Mouse (Mus musculus) embryonic facial prominence, embryonic 15.5 days (tissue): ENCODE data around the gene Ebf1. TPM values are rescaled to one million over a fixed set of nuclear protein-coding genes. Genes with fewer than 3 reads are reported as not detected.
"Not testable (repeated sequence)": the region's sequence is repeated elsewhere in the genome, so short reads cannot be mapped to it uniquely, and the experiment has no call there.

Source experiments
- ATAC-seq: fragments of 200-750 bp; cut with Nextera tagmentation; 2 replicates; pipeline ENCODE4 v1.8.0; 2017; ENCODE audit warnings: low read depth, moderate TSS enrichment; ENCODE audit not compliant: insufficient number of reproducible peaks, low FRiP score, low TSS enrichment
- H3K27ac ChIP-seq: fragments of 300-500 bp; sonication (generic); replicated peaks from 2 replicates; pipeline ENCODE4 v1.5.1; 2015; ENCODE audit warnings: mild to moderate bottlenecking, inconsistent platforms
- H3K27me3 ChIP-seq: fragments of 300-500 bp; sonication (generic); 2 replicates; pipeline ENCODE4 v1.6.1; 2015; ENCODE audit warnings: inconsistent platforms
- H3K36me3 ChIP-seq: fragments of 300-500 bp; sonication (generic); 2 replicates; pipeline ENCODE4 v1.6.1; 2015; ENCODE audit warnings: mild to moderate bottlenecking, inconsistent platforms
- H3K4me1 ChIP-seq: fragments of 300-500 bp; sonication (generic); 2 replicates; pipeline ENCODE4 v1.6.1; 2015; ENCODE audit warnings: inconsistent platforms
- H3K4me2 ChIP-seq: fragments of 300-500 bp; sonication (generic); replicated peaks from 2 replicates; pipeline ENCODE4 v1.6.1; 2015; ENCODE audit warnings: mild to moderate bottlenecking, inconsistent platforms
- H3K4me3 ChIP-seq: fragments of 300-500 bp; sonication (generic); replicated peaks from 2 replicates; pipeline ENCODE4 v1.5.1; 2015; ENCODE audit warnings: mild to moderate bottlenecking, inconsistent platforms
- H3K9ac ChIP-seq: fragments of 300-500 bp; sonication (generic); 2 replicates; pipeline ENCODE4 v1.6.1; 2015; ENCODE audit warnings: inconsistent platforms
- H3K9me3 ChIP-seq: fragments of 300-500 bp; sonication (generic); replicated peaks from 2 replicates; pipeline ENCODE4 v1.6.1; 2016; ENCODE audit warnings: inconsistent platforms
- WGBS: fragments of 180-500 bp; shearing (Covaris S2); methylation state at CpG from one replicate; pipeline ENCODE4 v1.1.7; 2015; 5-methylcytosine and 5-hydroxymethylcytosine counted together
- polyA plus RNA-seq: library from polyadenylated mRNA; unstranded; fragments of >200 nt; fragmentation: Nextera tagmentation; extraction: Ambion mirVana; gene quantifications from 2 replicates; pipeline ENCODE4 v1.2.1, GENCODE M21; 2015

Ebf1 gene
- 62.3 and 65.7 TPM in 2 replicates for polyA plus RNA-seq

GRCm38 (mm10) chr11:44616788-44617712 lies at the start of gene Ebf1:
Gene Ebf1, plus strand, starts transcription at chr11:44617317.
- H3K4me2 ChIP-seq, result peak within 1 kb of the TSS; percentile 76
- H3K27me3 ChIP-seq, result peaks cover 57% of the 10 kb centered on the region
- peak within 1 kb of the TSS; percentile 76 for H3K9ac ChIP-seq
- WGBS, result under 1% methylated on average over 31 of the region's 31 CpGs
- peaks cover 42% of the 10 kb centered on the region for H3K4me1 ChIP-seq
- peak within 1 kb of the TSS; percentile 94 for H3K27ac ChIP-seq
- peak; percentile 95 for ATAC-seq
- peak within 1 kb of the TSS; percentile 61 for H3K4me3 ChIP-seq
- no peaks in the 10 kb centered on the region for H3K36me3 ChIP-seq
- no peaks in the 10 kb centered on the region for H3K9me3 ChIP-seq

- WGBS, result 84% methylated on average over 4 of the region's 4 CpGs
- H3K27me3 ChIP-seq, H3K4me2 ChIP-seq, H3K4me1 ChIP-seq, H3K9ac ChIP-seq, H3K4me3 ChIP-seq, H3K27ac ChIP-seq, ATAC-seq, H3K9me3 ChIP-seq: not testable (repeated sequence)
- H3K36me3 ChIP-seq, result peaks cover 26% of the 10 kb centered on the region
These were observed 46.8 kb upstream of the Ebf1 start for GRCm38 (mm10) chr11:44570336-44570735.

- ATAC-seq, result no peak
- Histone ChIP-seq H3K9me3 (no peaks in the 10 kb centered on the region), H3K36me3 (peaks cover 6% of the 10 kb centered on the region; the same call in 1 of the 2 replicates), H3K4me3 (no peak overlapping the region), H3K4me2 (no peak overlapping the region), H3K9ac (no peak overlapping the region), H3K27me3 (no peaks in the 10 kb centered on the region), H3K27ac (no peak overlapping the region), H3K4me1 (no peaks in the 10 kb centered on the region)
- 94% methylated on average over 5 of the region's 5 CpGs for WGBS
These were observed 44.3 kb upstream of the Ebf1 start for GRCm38 (mm10) chr11:44572781-44573180.

GRCm38 (mm10) chr11:44573396-44573795 lies 43.7 kb upstream of the Ebf1 start:
- no peaks in the 10 kb centered on the region for H3K27me3 ChIP-seq
- H3K9me3 ChIP-seq, result no peaks in the 10 kb centered on the region
- no peak overlapping the region for H3K4me2 ChIP-seq
- H3K4me1 ChIP-seq, result no peaks in the 10 kb centered on the region
- H3K27ac ChIP-seq, result no peak overlapping the region
- 66% methylated on average over 3 of the region's 3 CpGs for WGBS
- no peak for ATAC-seq
- H3K36me3 ChIP-seq, result peaks cover 6% of the 10 kb centered on the region; the same call in 1 of the 2 replicates
- no peak overlapping the region for H3K9ac ChIP-seq
- H3K4me3 ChIP-seq, result no peak overlapping the region

GRCm38 (mm10) chr11:44574391-44574790 lies 42.7 kb upstream of the Ebf1 start:
- H3K9me3 ChIP-seq, result no peaks in the 10 kb centered on the region
- 92% methylated on average over 8 of the region's 8 CpGs for WGBS
- peaks cover 3% of the 10 kb centered on the region; the same call in 1 of the 2 replicates for H3K36me3 ChIP-seq
- H3K4me3 ChIP-seq, result no peak overlapping the region
- H3K9ac ChIP-seq, result no peak overlapping the region
- no peak overlapping the region for H3K4me2 ChIP-seq
- no peaks in the 10 kb centered on the region for H3K4me1 ChIP-seq
- ATAC-seq, result no peak
- no peaks in the 10 kb centered on the region for H3K27me3 ChIP-seq
- no peak overlapping the region for H3K27ac ChIP-seq

- 96% methylated on average over 5 of the region's 5 CpGs for WGBS
These were observed 42.3 kb upstream of the Ebf1 start for GRCm38 (mm10) chr11:44574820-44575219.

GRCm38 (mm10) chr11:44577911-44578310 lies 39.2 kb upstream of the Ebf1 start:
- Histone ChIP-seq H3K9me3 (no peaks in the 10 kb centered on the region), H3K27ac (no peak overlapping the region), H3K9ac (no peak overlapping the region), H3K36me3 (no peaks in the 10 kb centered on the region), H3K4me1 (no peaks in the 10 kb centered on the region), H3K4me3 (no peak overlapping the region), H3K4me2 (no peak overlapping the region), H3K27me3 (no peaks in the 10 kb centered on the region)
- 76% methylated on average over 9 of the region's 9 CpGs for WGBS
- no peak for ATAC-seq

More at GRCm38 (mm10) chr11:44574820-44575219, 42.3 kb upstream of the Ebf1 start:
- no peak for ATAC-seq
- Histone ChIP-seq H3K4me3 (no peak overlapping the region), H3K4me2 (no peak overlapping the region), H3K27ac (no peak overlapping the region), H3K9ac (no peak overlapping the region), H3K36me3 (no peaks in the 10 kb centered on the region), H3K27me3 (no peaks in the 10 kb centered on the region), H3K9me3 (no peaks in the 10 kb centered on the region), H3K4me1 (no peaks in the 10 kb centered on the region)

GRCm38 (mm10) chr11:44581277-44581683 lies 35.8 kb upstream of the Ebf1 start:
- Histone ChIP-seq H3K9me3 (no peaks in the 10 kb centered on the region), H3K27me3 (no peaks in the 10 kb centered on the region), H3K4me2 (no peak overlapping the region), H3K4me1 (no peaks in the 10 kb centered on the region), H3K36me3 (no peaks in the 10 kb centered on the region), H3K27ac (no peak overlapping the region), H3K9ac (no peak overlapping the region), H3K4me3 (no peak overlapping the region)
- WGBS, result 39% methylated on average over 11 of the region's 11 CpGs
- no peak for ATAC-seq

- H3K4me1 ChIP-seq, result no peaks in the 10 kb centered on the region
- H3K4me2 ChIP-seq, result no peak overlapping the region
- no peaks in the 10 kb centered on the region for H3K9me3 ChIP-seq
- H3K27me3 ChIP-seq, result no peaks in the 10 kb centered on the region
- H3K27ac ChIP-seq, result no peak overlapping the region
- H3K4me3 ChIP-seq, result no peak overlapping the region
- WGBS, result 7% methylated on average over 3 of the region's 3 CpGs
- no peaks in the 10 kb centered on the region for H3K36me3 ChIP-seq
- ATAC-seq, result no peak
- H3K9ac ChIP-seq, result no peak overlapping the region
These were observed 30.9 kb upstream of the Ebf1 start for GRCm38 (mm10) chr11:44586047-44586696.

GRCm38 (mm10) chr11:44593016-44593415 lies 24.1 kb upstream of the Ebf1 start:
- H3K4me1 ChIP-seq, result no peaks in the 10 kb centered on the region
- H3K27me3 ChIP-seq, result no peaks in the 10 kb centered on the region
- 89% methylated on average over 6 of the region's 6 CpGs for WGBS
- ATAC-seq, result no peak
- no peak overlapping the region for H3K4me3 ChIP-seq
- H3K36me3 ChIP-seq, result no peaks in the 10 kb centered on the region
- H3K9ac ChIP-seq, result no peak overlapping the region
- H3K4me2 ChIP-seq, result no peak overlapping the region
- no peaks in the 10 kb centered on the region for H3K9me3 ChIP-seq
- no peak overlapping the region for H3K27ac ChIP-seq

- no peaks in the 10 kb centered on the region for H3K4me1 ChIP-seq
- no peaks in the 10 kb centered on the region for H3K36me3 ChIP-seq
- H3K9me3 ChIP-seq, result no peaks in the 10 kb centered on the region
- H3K27ac ChIP-seq, result no peak overlapping the region
- H3K4me3 ChIP-seq, result no peak overlapping the region
- H3K4me2 ChIP-seq, result no peak overlapping the region
- 60% methylated on average over 3 of the region's 3 CpGs for WGBS
- ATAC-seq, result no peak
- H3K27me3 ChIP-seq, result no peaks in the 10 kb centered on the region
- no peak overlapping the region for H3K9ac ChIP-seq
These were observed 22.3 kb upstream of the Ebf1 start for GRCm38 (mm10) chr11:44594768-44595167.
